Mouse (Mus musculus) small intestine, adult 2 months (tissue): ENCODE data around the gene Prmt8. TPM values are rescaled to one million over a fixed set of nuclear protein-coding genes. Genes with fewer than 3 reads are reported as not detected.

ENCODE experiments used
- H3K27ac ChIP-seq: fragments of 200-500 bp; 2 replicates; pipeline ENCODE4 v1.5.1; 2012; ENCODE audit warnings: low read depth, low read length, control low read depth, inconsistent platforms; ENCODE audit not compliant: insufficient read depth
- H3K27me3 ChIP-seq: fragments of 200-500 bp; 2 replicates; pipeline ENCODE4 v1.6.1; 2012; ENCODE audit warnings: mild to moderate bottlenecking, moderate library complexity, low read length, inconsistent platforms; ENCODE audit not compliant: control insufficient read depth, insufficient read depth
- H3K36me3 ChIP-seq: fragments of 200-500 bp; 2 replicates; pipeline ENCODE4 v1.6.1; 2012; ENCODE audit warnings: mild to moderate bottlenecking, low read length, control low read depth, inconsistent platforms; ENCODE audit not compliant: control insufficient read depth, insufficient read depth
- H3K4me1 ChIP-seq: fragments of 200-500 bp; 2 replicates; pipeline ENCODE4 v1.6.1; 2012; ENCODE audit warnings: low read length, inconsistent platforms, mixed read lengths; ENCODE audit not compliant: control insufficient read depth, insufficient read depth, insufficient read length
- H3K4me3 ChIP-seq: fragments of 200-500 bp; 2 replicates; pipeline ENCODE4 v1.5.1; 2012; ENCODE audit warnings: low read depth, mild to moderate bottlenecking, control low read depth, inconsistent platforms, low read length, moderate library complexity
- CTCF ChIP-seq: fragments of 200-500 bp; IDR thresholded peaks from 2 replicates; pipeline ENCODE4 v1.5.1; 2012; ENCODE audit warnings: low read depth, mild to moderate bottlenecking, control low read depth, inconsistent platforms, low read length, moderate library complexity, mixed read lengths; ENCODE audit not compliant: insufficient replicate concordance, insufficient read length; ENCODE audit errors: extremely low read depth
- POLR2A ChIP-seq: fragments of 200-500 bp; IDR thresholded peaks from 2 replicates; pipeline ENCODE4 v1.6.1; 2012; ENCODE audit warnings: low read depth, mild to moderate bottlenecking, control low read depth, inconsistent platforms, low read length, moderate library complexity
- WGBS: fragments of 180-500 bp; shearing (Covaris S2); methylation state at CpG from one replicate; pipeline ENCODE4 v1.1.7; 2018; 5-methylcytosine and 5-hydroxymethylcytosine counted together
- polyA plus RNA-seq: library from polyadenylated mRNA; depleted of rRNA; stranded (reverse); fragments of >200 nt; gene quantifications from 2 replicates; pipeline ENCODE4 v1.2.3, GENCODE M21; 2012; rRNA removed

Gene Prmt8
- polyA plus RNA-seq, 1 experiment: 0.10 TPM

GRCm38 (mm10) chr6:127641077-127641801 lies 128.0 kb downstream of the Prmt8 start:
- Histone ChIP-seq H3K27me3 (no peaks in the 10 kb centered on the region), H3K4me1 (no peaks in the 10 kb centered on the region), H3K27ac (no peak overlapping the region), H3K36me3 (no peaks in the 10 kb centered on the region), H3K4me3 (no peak overlapping the region)
- TF ChIP-seq CTCF (no peak), POLR2A (no peak)
- WGBS: 34% methylated on average over 8 of the region's 8 CpGs

Other genes with a start within 250 kb of the Prmt8 start
- gene Cracr2a, start 208.1 kb downstream of the Prmt8 start, polyA plus RNA-seq: 1.8 and 7.0 TPM in 2 replicates
- gene Tspan11, start 118.1 kb upstream of the Prmt8 start, polyA plus RNA-seq: 0.23 and 0.37 TPM in 2 replicates